Mouse (Mus musculus) midbrain, postnatal 0 days (tissue): ENCODE measurements around the gene Arhgef19. TPM values are rescaled to one million over a fixed set of nuclear protein-coding genes. Genes with fewer than 3 reads are reported as not detected.

Experiments
- ATAC-seq: fragments of 200-750 bp; cut with Nextera tagmentation; 2 replicates; pipeline ENCODE4 v1.8.0; 2017; ENCODE audit warnings: moderate number of reproducible peaks, mild to moderate bottlenecking, moderate TSS enrichment, moderate library complexity; ENCODE audit not compliant: low FRiP score
- DNase-seq: peaks from one replicate; pipeline ENCODE4 v3.0.0-alpha.2; 2015; ENCODE audit warnings: low spot score
- H3K27ac ChIP-seq: fragments of 300-500 bp; sonication (generic); 2 replicates; pipeline ENCODE4 v1.5.1; 2014; ENCODE audit warnings: low read depth, mild to moderate bottlenecking, low read length, mixed read lengths
- H3K27me3 ChIP-seq: fragments of 300-500 bp; sonication (generic); 2 replicates; pipeline ENCODE4 v1.6.1; 2014; ENCODE audit warnings: low read length, control low read depth, mixed read lengths; ENCODE audit not compliant: insufficient read depth
- H3K36me3 ChIP-seq: fragments of 300-500 bp; sonication (generic); 2 replicates; pipeline ENCODE4 v1.6.1; 2014; ENCODE audit warnings: low read length, control low read depth, mixed read lengths; ENCODE audit not compliant: insufficient read depth
- H3K4me1 ChIP-seq: fragments of 300-500 bp; sonication (generic); 2 replicates; pipeline ENCODE4 v1.6.1; 2014; ENCODE audit warnings: mild to moderate bottlenecking, control low read depth, antibody characterized with exemption, low read length, mixed read lengths; ENCODE audit not compliant: insufficient read depth
- H3K4me2 ChIP-seq: fragments of 300-500 bp; sonication (generic); 2 replicates; pipeline ENCODE4 v1.6.1; 2014; ENCODE audit warnings: low read depth, mild to moderate bottlenecking, low read length, mixed read lengths; ENCODE audit not compliant: poor library complexity, severe bottlenecking
- H3K4me3 ChIP-seq: fragments of 300-500 bp; sonication (generic); 2 replicates; pipeline ENCODE4 v1.5.1; 2014; ENCODE audit warnings: low read depth, mild to moderate bottlenecking, low read length, moderate library complexity
- H3K9ac ChIP-seq: fragments of 300-500 bp; sonication (generic); replicated peaks from 2 replicates; pipeline ENCODE4 v1.6.1; 2014; ENCODE audit warnings: mild to moderate bottlenecking, low read length, moderate library complexity, mixed read lengths; ENCODE audit not compliant: poor library complexity, severe bottlenecking
- H3K9me3 ChIP-seq: fragments of 300-500 bp; sonication (generic); 2 replicates; pipeline ENCODE4 v1.6.1; 2016; ENCODE audit warnings: low read length, control low read depth
- CTCF ChIP-seq: IDR thresholded peaks from 2 replicates; pipeline ENCODE4 v1.5.1; 2016; ENCODE audit warnings: antibody characterized with exemption, mild to moderate bottlenecking
- WGBS: fragments of 180-500 bp; shearing (Covaris S2); extraction: QIAGEN DNeasy Blood & Tissue Kit; methylation state at CpG from one replicate; pipeline ENCODE4 v1.1.7; 2014; 5-methylcytosine and 5-hydroxymethylcytosine counted together
- polyA plus RNA-seq: library from polyadenylated mRNA; unstranded; fragments of >200 nt; fragmentation: Nextera tagmentation; extraction: Ambion mirVana; gene quantifications from 2 replicates; pipeline ENCODE4 v1.2.1, GENCODE M21; 2015
- total RNA-seq: library from RNA; depleted of rRNA; stranded (reverse); fragments of >200 nt; gene quantifications from 2 replicates; pipeline ENCODE4 v1.2.3, GENCODE M21; 2014

Gene Arhgef19
- total and polyA plus RNA-seq, 2 experiments from 2014 or later = 1.3 TPM

DNA sequence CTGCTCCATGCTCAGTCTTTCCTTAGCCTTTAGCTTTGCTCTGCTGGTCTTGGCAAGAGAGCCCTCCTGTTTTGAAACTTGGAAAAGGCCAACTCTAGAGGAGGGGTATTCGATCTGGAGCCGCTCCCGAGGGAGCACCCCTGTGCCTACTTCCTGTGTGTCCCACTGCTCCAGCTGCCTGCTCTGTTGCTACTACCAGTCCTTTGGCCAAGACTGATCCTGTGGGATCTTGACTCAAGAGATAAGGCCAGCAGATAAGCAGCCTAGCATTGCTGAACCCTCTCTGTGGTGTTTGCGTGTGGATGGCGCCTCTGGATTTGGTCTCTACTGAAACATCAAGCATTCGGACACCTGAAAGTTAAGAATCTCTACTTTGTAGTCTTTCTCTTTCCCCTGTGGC, 37.1 kb upstream of the Arhgef19 start:
- ATAC-seq = no peak
- WGBS = 93% methylated on average over 6 of the region's 6 CpGs
- TF ChIP-seq CTCF = no peak

DNA sequence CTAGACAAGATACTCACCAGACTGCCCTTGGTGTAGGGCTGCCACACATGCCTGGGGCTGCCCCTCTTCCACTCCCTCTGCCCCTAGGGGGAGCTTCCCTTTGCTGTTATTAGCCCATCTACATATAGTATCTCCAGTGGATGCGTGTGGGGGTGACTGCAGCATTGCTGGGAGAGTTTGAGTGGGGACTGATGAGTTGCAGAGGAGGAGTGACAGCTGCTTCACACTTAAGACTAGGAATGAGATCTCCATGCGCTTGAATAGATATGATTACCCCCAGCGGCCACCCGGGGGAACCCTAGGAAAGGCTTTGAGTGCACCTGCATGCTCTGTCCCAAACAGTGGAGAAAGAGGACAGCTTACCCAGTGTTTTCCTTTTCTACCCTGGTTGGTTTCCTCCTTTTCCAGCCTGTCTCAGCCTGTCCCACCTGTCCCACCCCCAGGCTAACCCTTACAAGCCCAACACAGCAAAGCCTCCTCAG, 34.7 kb upstream of the Arhgef19 start:
- no peaks in the 10 kb centered on the region for H3K9me3 ChIP-seq
- no peak for ATAC-seq
- 79% methylated on average over 4 of the region's 4 CpGs for WGBS

More for the DNA sequence above, 37.1 kb upstream of the Arhgef19 start:
- Histone ChIP-seq H3K4me3 (no peak overlapping the region), H3K9ac (no peak overlapping the region), H3K36me3 (peaks cover 52% of the 10 kb centered on the region), H3K9me3 (no peaks in the 10 kb centered on the region), H3K4me2 (no peak overlapping the region), H3K4me1 (no peaks in the 10 kb centered on the region), H3K27me3 (no peaks in the 10 kb centered on the region), H3K27ac (no peak overlapping the region)
- no peak for DNase-seq

DNA sequence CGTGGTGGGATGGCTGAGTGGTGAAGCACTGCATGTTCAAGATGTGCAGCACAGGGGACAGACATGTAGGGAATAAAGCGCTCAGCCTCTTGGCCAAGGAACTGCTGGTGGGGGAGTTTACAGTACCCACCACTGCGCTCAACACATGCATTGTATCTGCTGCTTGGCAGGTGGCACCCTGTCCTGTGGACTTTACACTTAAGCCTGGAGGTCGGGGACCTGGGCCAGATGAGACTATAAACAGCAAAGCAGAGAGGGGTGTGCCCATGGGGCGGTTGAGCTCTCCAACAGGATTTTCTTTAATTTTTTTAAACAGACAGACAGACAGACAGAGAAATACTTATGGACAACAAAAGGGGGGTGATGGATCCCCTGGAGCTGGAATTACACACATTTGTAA, 32.2 kb upstream of the Arhgef19 start:
- no peaks in the 10 kb centered on the region for H3K4me1 ChIP-seq
- H3K27me3 ChIP-seq = no peaks in the 10 kb centered on the region
- 94% methylated on average over 5 of the region's 5 CpGs for WGBS
- no peak overlapping the region for H3K4me2 ChIP-seq
- no peak for TF ChIP-seq CTCF
- peaks cover 12% of the 10 kb centered on the region for H3K36me3 ChIP-seq
- H3K4me3 ChIP-seq = no peak overlapping the region
- H3K9me3 ChIP-seq = no peaks in the 10 kb centered on the region
- DNase-seq (no peak), ATAC-seq (no peak)
- no peak overlapping the region for H3K27ac ChIP-seq
- no peak overlapping the region for H3K9ac ChIP-seq

More for the DNA sequence above, 34.7 kb upstream of the Arhgef19 start:
- Histone ChIP-seq H3K36me3 (peaks cover 35% of the 10 kb centered on the region), H3K4me3 (no peak overlapping the region), H3K4me2 (no peak overlapping the region), H3K27me3 (no peaks in the 10 kb centered on the region), H3K4me1 (no peaks in the 10 kb centered on the region), H3K27ac (no peak overlapping the region), H3K9ac (no peak overlapping the region)
- peak; percentile 30 for TF ChIP-seq CTCF
- DNase-seq = no peak

DNA sequence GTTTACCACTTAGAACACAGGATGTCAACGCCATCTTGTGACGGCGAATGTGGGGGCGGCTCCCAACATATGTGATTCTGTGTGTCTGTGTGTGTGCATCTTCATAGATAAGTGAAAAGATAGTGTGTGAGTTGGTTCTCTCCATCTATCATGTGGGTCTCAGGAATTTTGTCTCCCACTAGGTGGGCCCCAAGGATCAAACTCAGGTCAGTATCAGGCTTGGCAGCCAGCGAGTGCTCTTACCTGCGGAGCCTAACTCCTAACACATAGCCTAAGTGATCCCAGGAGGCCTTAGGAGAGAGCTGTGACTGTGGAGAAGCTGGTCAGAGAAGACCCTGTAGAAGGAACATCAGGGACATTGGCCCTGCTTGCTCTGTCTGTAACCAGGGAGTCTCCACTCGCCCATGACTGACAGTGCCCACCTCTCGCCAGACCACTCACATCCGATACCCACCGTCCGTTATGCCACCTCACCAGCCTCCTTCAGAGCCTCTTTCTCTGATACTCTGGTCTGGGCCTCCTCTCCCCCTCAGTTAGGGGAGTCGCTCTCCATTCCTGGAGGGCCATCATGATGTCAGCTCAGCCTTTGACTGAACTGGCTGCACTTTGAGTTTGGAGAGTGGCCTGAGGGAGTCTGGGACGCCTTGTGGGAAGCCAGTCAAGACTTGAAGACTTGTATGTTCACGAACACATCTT, 28.6 kb upstream of the Arhgef19 start:
- DNase-seq (no peak), ATAC-seq (no peak)
- H3K36me3 ChIP-seq = peaks cover 3% of the 10 kb centered on the region; the same call in 1 of the 2 replicates
- H3K4me2 ChIP-seq = peak overlapping the region; percentile 43
- WGBS = 70% methylated on average over 14 of the region's 14 CpGs
- no peaks in the 10 kb centered on the region for H3K27me3 ChIP-seq
- H3K9ac ChIP-seq = no peak overlapping the region; the same call in 1 of the 2 replicates
- H3K4me3 ChIP-seq = peak overlapping the region; percentile 32
- no peaks in the 10 kb centered on the region for H3K9me3 ChIP-seq
- 0 out of 2 replicates have a peak, but pooled peaks cover 3% of the 10 kb centered on the region for H3K4me1 ChIP-seq
- no peak for TF ChIP-seq CTCF
- H3K27ac ChIP-seq = peak overlapping the region; percentile 59

DNA sequence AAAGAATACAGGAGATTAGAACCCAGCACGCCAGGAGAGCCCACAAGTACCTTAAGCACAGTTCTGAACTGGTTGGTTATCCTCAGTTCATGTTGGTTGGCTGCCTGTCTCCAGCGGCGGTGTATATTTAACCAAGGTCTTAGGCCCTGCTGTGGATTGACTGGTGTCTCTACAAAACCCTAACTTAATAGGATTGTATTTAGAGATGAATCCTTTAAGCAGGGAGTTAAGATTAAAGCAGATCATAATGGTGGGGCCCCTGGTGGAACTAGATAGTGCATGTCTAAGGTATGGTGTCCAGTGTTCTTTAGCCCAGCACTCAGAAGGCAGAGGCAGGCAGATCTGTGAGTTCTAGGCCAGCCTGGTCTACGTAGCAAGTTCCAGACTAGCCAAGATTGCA, 27.7 kb upstream of the Arhgef19 start:
- Histone ChIP-seq H3K36me3 (peaks cover 3% of the 10 kb centered on the region; the same call in 1 of the 2 replicates), H3K27ac (no peak overlapping the region), H3K4me2 (no peak overlapping the region), H3K4me3 (no peak overlapping the region), H3K27me3 (no peaks in the 10 kb centered on the region), H3K9me3 (no peaks in the 10 kb centered on the region), H3K4me1 (0 out of 2 replicates have a peak, but pooled peaks cover 3% of the 10 kb centered on the region), H3K9ac (no peak overlapping the region)
- no peak for ATAC-seq
- TF ChIP-seq CTCF = no peak
- 96% methylated on average over 4 of the region's 4 CpGs for WGBS
- no peak for DNase-seq

DNA sequence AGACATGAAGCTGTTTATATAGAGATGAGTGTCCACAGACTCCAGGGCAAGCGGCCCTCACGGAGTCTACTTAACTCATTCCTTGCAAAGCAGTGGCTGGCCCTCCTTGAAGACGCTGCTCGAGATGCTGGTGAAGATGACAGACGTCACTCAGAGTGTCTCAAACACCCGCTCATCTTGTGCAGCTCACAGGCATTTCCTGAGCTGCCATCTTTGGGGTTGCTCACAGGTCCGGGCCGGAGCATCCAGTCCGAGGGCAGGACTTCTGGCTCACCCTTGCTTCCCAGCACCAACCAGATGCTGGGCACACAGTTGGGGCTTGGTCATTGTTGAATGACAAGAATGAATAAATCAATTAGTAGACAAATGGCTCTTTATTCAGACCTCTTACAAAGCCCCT, 26.4 kb upstream of the Arhgef19 start:
- H3K4me1 ChIP-seq = 0 out of 2 replicates have a peak, but pooled peaks cover 3% of the 10 kb centered on the region
- no peaks in the 10 kb centered on the region for H3K9me3 ChIP-seq
- DNase-seq (no peak), ATAC-seq (no peak)
- H3K36me3 ChIP-seq = no peaks in the 10 kb centered on the region
- H3K27ac ChIP-seq = peak overlapping the region; percentile 68; the same call in 1 of the 2 replicates
- no peaks in the 10 kb centered on the region for H3K27me3 ChIP-seq
- 75% methylated on average over 9 of the region's 9 CpGs for WGBS
- no peak overlapping the region; the same call in 1 of the 2 replicates for H3K9ac ChIP-seq
- no peak for TF ChIP-seq CTCF
- no peak overlapping the region for H3K4me3 ChIP-seq
- H3K4me2 ChIP-seq = peak overlapping the region; percentile 89; the same call in 1 of the 2 replicates
